Mouse (Mus musculus) spleen, embryonic (tissue): ENCODE data around the gene Myl6b.

Experiments
- CTCF ChIA-PET: fragments of 350-600 bp; sonication (Branson Sonifier 250); formaldehyde crosslinking; loops from one replicate; lab custom pipeline; 2022; lab: Charles Lee

The Myl6b gene

DNA sequence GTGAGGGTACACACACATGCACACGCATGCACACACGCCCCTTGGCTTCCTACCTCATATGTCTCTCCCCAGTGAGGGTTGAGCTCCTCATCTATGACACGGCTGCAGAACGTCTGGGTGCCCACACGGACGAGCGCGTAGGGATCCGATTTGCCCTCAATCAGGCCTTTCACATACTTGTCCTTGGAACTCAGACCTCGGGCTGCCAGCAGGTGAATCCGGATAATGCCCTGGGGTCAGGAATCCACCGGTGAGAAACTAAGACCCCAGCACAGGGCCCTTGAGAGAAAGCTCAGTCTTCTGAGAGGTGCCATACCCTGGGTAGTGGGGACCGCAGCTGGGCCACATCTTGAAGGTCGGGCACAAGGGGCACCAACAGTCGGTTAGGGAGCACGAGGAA is 22.1 kb upstream of the Myl6b start:
- CTCF ChIA-PET, result interaction anchor here (0.9 kb wide), 1 partner anchor 53 kb away, joined by 3 read pairs; no protein-coding TSS in a partner anchor

DNA sequence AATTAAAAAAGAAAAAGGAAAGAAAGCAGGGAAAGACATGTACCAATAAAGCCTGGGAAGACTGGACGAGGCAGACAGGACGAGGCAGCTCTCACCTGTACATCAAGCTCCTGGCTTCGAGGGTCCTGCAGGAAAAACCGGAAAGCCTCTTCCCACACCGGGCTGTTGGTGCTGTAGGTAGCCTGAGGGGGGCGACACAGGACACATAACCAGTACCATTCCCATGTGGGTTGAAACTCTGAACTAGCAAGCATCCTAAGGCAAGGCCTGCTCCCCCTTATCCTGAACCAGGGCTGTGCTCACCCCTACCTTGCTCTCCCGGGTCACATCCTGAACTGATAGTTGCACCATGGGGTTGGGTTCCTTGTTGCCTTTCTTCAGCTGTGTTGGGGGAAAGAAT is 20.3 kb upstream of the Myl6b start:
- CTCF ChIA-PET, result interaction anchor here (1.3 kb wide), 1 partner anchor 28 kb away, joined by 3 read pairs; no protein-coding TSS in a partner anchor

DNA sequence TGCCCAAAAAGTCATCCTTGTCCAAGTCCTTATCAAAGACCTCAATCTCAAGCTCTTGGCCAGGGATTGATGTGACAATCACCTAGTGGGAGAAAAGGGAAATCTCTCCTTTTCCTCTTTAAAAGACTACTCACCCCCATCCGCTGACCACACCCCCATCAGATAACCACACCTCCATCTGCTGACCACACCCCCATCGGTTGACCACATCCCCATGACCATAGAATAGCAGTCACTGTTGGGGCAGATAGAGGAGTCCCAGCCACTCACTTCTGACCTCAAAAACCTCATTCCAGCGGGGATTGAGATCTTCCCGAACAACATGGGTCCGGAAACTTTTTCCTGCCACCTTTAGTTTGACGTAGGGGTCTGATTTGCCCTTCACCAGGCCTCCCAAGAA is 18.2 kb upstream of the Myl6b start:
- CTCF ChIA-PET, result no interaction called here

DNA sequence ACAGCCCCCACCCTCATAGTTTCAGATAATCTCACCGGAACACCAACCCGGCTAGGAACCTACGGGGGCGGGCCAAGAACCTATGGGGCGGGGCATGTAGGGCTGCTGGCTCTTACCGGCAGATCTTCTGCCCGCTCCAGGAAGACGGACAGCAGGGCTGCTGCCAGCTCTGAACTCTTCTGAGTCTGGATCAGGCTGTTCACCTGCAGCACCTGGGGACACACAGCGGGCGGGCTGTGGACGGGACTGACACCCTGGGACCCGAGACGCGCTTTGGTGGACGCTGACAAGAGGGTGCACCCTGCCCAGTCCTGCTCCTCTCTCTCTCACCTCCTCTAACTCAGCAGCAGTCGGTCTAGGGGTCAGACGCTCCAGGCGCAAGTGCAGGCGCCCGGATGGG is 17.5 kb upstream of the Myl6b start:
- CTCF ChIA-PET, result no interaction called here

DNA sequence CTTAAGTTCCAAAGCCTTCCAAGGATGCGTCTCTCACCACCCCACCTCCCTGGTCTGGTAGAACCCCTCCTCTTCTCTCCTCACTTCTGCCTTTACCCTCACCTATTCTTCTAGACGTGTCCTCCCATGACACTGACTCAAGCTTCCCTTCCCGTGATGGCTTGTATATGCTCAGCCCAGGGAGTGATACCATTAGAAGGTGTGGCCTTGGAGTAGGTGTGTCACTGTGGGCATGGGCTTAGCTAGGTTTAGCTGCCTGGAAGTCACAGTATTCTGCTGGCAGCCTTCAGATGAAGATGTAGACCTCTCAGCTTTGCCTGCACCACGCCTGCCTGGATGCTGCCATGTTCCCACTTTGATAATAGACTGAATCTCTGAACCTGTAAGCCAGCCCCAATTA is 16.6 kb upstream of the Myl6b start:
- CTCF ChIA-PET, result interaction anchor here (0.6 kb wide), 1 partner anchor 47 kb away, joined by 3 read pairs; no protein-coding TSS in a partner anchor

DNA sequence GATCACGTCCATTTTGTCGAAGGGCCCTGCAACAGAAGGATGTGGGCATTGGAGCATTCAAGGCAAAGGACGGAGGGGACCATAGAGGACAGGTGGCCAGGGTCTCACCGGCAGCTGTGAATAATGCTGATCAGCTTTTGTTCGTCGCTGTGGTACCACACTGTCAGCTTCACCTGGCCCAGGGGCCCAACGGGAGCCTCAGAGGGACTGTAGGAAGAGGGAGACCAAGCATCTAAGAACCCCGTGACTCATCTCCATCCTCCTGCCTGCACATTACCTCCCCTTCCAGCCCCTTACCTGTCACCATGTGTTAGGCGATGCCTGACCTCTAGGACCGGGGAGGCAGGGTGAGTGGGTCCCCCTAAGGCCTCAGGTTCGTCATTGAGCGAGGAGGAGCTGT is 13.3 kb upstream of the Myl6b start:
- CTCF ChIA-PET, result interaction anchor here (0.5 kb wide), 1 partner anchor 157 kb away, joined by 5 read pairs; no protein-coding TSS in a partner anchor

- CTCF ChIA-PET, result no interaction called here
Observed at GRCm38 (mm10) chr10:128511189-128511588, 12.7 kb upstream of the Myl6b start.

DNA sequence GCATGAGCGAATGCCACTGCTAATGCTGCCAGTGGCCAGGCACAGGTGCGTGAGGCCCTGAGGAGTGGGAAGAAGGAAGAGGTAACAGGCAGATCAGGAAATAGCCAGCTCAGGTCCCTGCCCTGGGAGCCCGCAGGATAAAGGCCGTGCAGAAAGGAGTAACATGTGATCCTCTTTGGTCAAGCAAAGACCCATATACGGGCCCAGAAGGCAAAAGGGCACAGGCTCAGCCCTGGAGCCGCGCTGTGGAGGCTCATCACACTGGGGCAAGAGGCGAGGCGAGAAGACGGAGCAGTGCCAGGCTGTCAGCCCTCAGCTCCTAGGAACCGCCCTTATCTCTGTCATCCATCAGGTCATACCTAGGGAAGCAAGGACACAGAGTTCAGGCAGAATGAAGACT is 11.8 kb upstream of the Myl6b start:
- CTCF ChIA-PET, result no interaction called here

GRCm38 (mm10) chr10:128509831-128510230 is 11.3 kb upstream of the Myl6b start:
- CTCF ChIA-PET, result no interaction called here

DNA sequence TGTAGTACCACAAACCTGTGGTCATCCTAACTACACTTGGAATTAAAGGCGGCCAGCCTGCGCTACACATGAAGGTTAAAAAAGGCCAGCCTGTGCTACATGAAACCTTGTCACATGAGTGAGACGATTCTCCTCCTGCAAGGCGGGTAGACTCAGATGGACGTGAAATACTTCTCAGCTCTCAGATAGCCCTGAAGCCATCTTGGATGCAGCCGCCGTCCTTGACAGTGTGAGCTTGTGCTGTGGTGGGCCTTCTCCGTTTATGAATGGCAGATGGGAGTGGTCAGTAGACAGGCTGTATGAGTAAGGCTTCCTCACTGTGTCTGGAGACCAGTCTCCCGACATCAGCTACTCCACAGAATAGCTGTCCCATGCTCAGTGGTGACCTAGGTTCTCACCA is 10.7 kb upstream of the Myl6b start:
- CTCF ChIA-PET, result interaction anchor here (0.5 kb wide), 1 partner anchor 9 kb away, joined by 7 read pairs; no protein-coding TSS in a partner anchor

GRCm38 (mm10) chr10:128508260-128508659 is 9.8 kb upstream of the Myl6b start:
- CTCF ChIA-PET, result interaction anchor here (0.6 to 0.7 kb wide), 2 partner anchors 22 to 1543 kb away, joined by 3 to 4 read pairs; no protein-coding TSS in a partner anchor

- CTCF ChIA-PET, result no interaction called here
Observed at GRCm38 (mm10) chr10:128505974-128506373, 7.5 kb upstream of the Myl6b start.

GRCm38 (mm10) chr10:128505371-128505667 is 6.8 kb upstream of the Myl6b start:
- CTCF ChIA-PET, result interaction anchor here (0.7 kb wide), 2 partner anchors 215 to 388 kb away, joined by 3 to 4 read pairs; no protein-coding TSS in a partner anchor

DNA sequence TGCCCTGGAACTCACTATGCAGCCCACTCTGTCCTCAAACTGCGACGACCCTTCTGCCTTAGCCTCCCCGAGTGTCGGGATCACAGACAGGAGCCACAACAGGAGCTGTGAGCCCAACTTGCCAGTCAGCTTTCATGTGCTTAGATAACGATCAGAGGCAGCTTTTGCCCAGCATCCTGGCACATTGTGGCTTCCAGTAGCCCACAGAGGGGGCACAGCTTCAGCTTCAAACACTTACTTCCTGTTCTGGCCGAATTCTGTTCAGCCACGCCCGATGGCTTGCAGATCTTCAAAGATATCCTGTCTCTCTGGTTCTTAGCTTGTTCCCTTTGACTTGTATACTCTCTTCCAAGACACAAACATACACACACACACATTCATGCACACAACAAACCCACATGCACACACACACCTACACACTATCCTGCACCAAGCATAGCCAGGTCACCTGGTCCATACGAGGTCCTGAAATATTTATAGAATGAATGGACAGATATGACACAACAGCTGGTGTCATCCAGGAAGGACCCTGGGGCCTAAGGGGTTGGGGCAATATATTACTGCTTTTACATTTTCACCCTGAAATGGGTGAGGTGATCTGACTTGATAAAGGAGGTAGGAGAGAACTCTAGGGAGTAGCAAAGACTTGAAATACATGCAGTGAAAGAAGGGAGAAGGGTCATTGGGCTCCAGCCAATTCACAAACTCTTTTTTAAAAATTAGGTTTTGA is 6.3 kb upstream of the Myl6b start:
- CTCF ChIA-PET, result interaction anchor here (0.7 to 1.1 kb wide), 3 partner anchors 11 to 388 kb away, joined by 3 to 4 read pairs (median 4); partner anchors contain the start of gene Myl6

- CTCF ChIA-PET, result interaction anchor here (1.1 kb wide), 1 partner anchor 10 kb away, joined by 4 read pairs; the partner anchor contains the start of gene Myl6
Observed at GRCm38 (mm10) chr10:128504012-128504411, 5.5 kb upstream of the Myl6b start.

- CTCF ChIA-PET, result interaction anchor here (1.1 kb wide), 1 partner anchor 10 kb away, joined by 4 read pairs; the partner anchor contains the start of gene Myl6
Observed at GRCm38 (mm10) chr10:128503532-128503931, 5.0 kb upstream of the Myl6b start.

DNA sequence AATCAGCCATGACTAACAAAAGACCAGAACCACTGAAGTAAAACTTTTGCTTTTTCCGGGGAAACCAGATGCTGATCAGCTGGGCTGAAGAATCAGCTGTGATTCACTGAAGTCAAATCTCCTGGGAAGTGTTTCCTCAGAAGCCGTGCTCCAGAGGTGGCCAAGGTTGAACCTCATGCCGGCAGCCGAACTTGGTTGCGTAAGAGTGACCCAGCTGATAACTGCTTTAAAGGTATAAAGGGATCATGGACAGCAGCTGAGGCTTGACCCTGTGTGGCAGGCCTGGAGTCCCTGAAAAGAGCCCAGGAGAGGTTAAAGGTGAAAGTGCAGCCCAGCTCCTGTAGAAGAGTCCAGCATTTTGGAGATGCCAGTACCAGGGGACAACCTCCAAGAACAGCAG is 3.9 kb upstream of the Myl6b start:
- CTCF ChIA-PET, result no interaction called here

GRCm38 (mm10) chr10:128499116-128499671 is 709 bp upstream of the Myl6b start:
- CTCF ChIA-PET, result interaction anchor here (0.6 to 0.7 kb wide), 2 partner anchors 46 to 93 kb away, joined by 8 to 9 read pairs; no protein-coding TSS in a partner anchor

GRCm38 (mm10) chr10:128497134-128497737 is 1.2 kb downstream of the Myl6b start:
- CTCF ChIA-PET, result interaction anchor here (0.6 to 0.7 kb wide), 2 partner anchors 172 to 393 kb away, joined by 4 to 8 read pairs; no protein-coding TSS in a partner anchor

DNA sequence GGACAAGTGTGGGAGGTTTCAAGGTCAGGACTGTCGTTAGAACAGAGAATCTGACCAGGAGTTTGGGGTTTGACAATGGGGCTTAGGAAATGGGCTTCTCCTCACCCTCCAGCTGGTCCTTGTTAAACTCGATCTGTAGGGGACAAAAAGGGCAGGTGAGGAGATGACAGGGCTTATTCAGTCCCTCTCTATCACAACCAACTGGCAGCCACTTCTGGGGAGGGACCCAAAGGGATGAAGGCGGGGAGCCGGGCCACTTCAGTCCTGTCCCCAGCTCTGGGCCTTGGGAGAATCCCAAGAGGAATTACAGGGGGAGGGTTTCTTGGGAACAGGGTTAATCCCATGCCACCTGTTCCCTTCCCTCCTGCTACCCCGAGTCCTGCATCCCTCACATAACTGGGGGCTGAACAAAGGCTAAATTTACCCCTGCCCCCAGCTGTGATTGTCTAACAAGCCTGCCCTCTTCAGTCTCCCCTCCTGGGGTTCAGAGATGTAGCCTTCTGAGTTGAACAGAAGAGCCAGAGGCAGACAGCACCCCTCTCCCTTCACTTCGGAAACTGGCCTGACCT is 1.9 kb downstream of the Myl6b start:
- CTCF ChIA-PET, result no interaction called here

DNA sequence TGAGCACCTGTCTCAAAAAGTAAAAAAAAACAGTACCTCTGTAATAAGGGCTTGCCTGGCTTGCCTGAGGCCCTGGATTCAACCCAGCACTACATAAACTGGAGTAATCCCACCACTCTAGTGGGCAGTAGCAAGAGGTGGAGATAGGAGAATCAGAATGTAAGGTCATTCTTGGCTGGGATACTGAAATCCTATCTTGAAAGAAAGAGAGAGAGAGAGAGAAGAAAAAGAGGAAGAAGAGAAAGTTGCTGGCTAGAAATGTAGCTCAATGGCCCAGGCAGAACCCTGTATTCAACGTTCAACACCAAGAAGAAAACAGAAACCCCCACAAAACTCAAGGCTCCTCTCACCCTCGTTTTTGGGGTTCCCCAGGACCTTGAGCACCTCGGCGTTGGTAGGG is 2.6 kb downstream of the Myl6b start:
- CTCF ChIA-PET, result interaction anchor here (0.6 kb wide), 1 partner anchor 341 kb away, joined by 3 read pairs; no protein-coding TSS in a partner anchor

- CTCF ChIA-PET, result interaction anchor here (0.6 kb wide), 1 partner anchor 340 kb away, joined by 3 read pairs; no protein-coding TSS in a partner anchor
Observed at GRCm38 (mm10) chr10:128495270-128495669, 3.2 kb downstream of the Myl6b start.
